Mouse (Mus musculus) embryonic facial prominence, embryonic 10.5 days (tissue): ENCODE measurements around the gene Tpt1. TPM values are rescaled to one million over a fixed set of nuclear protein-coding genes. Genes with fewer than 3 reads are reported as not detected.

Experiments
- DNase-seq: peaks from one replicate; pipeline ENCODE4 v3.0.0-alpha.2; 2017; ENCODE audit warnings: low spot score
- H3K27ac ChIP-seq: fragments of 300-500 bp; sonication (generic); replicated peaks from 2 replicates; pipeline ENCODE4 v1.5.1; 2016; ENCODE audit warnings: mild to moderate bottlenecking
- H3K27me3 ChIP-seq: fragments of 300-500 bp; sonication (generic); replicated peaks from 2 replicates; pipeline ENCODE4 v1.6.1; 2016; ENCODE audit warnings: low read depth, mild to moderate bottlenecking; ENCODE audit not compliant: poor library complexity, severe bottlenecking
- H3K36me3 ChIP-seq: fragments of 300-500 bp; sonication (generic); replicated peaks from 2 replicates; pipeline ENCODE4 v1.6.1; 2016; ENCODE audit warnings: mild to moderate bottlenecking, moderate library complexity
- H3K4me1 ChIP-seq: fragments of 300-500 bp; sonication (generic); 2 replicates; pipeline ENCODE4 v1.6.1; 2016
- H3K4me3 ChIP-seq: fragments of 300-500 bp; sonication (generic); 2 replicates; pipeline ENCODE4 v1.5.1; 2016; ENCODE audit warnings: mild to moderate bottlenecking, moderate library complexity
- H3K9me3 ChIP-seq: fragments of 300-500 bp; sonication (generic); 2 replicates; pipeline ENCODE4 v1.6.1; 2016; ENCODE audit warnings: mild to moderate bottlenecking
- WGBS: fragments of 180-500 bp; shearing (Covaris S2); methylation state at CpG from one replicate; pipeline ENCODE4 v1.1.7; 2016; 5-methylcytosine and 5-hydroxymethylcytosine counted together
- polyA plus RNA-seq: library from polyadenylated mRNA; unstranded; fragments of >200 nt; fragmentation: Nextera tagmentation; extraction: Ambion mirVana; gene quantifications from 2 replicates; pipeline ENCODE4 v1.2.1, GENCODE M21; 2016

Tpt1 gene
- polyA plus RNA-seq, 1 experiment from 2014 or later: 832 TPM

DNA sequence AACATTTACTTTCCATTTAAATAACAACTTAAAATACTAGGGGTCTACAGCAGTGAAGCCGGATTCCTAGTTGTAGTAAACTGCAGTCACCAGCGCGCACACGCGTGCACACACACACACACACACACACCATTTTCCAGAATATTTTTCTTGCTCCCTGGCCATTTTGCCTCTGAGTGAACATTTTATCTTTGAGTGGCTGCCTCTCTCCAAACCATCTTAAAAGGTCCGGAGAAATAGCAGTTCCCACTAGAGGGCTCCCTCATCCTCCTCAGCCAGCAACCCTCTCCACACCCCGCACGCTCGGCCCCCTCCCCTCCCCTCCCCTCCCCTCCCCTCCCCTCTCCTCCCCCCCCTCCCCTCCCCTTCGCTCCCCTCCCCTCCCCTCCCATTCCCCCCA lies 25.7 kb downstream of the Tpt1 start:
- Histone ChIP-seq H3K27ac (no peak overlapping the region), H3K9me3 (peaks cover 3% of the 10 kb centered on the region), H3K27me3 (no peaks in the 10 kb centered on the region; the same call in 1 of the 2 replicates), H3K4me3 (peak overlapping the region; percentile 47), H3K36me3 (no peaks in the 10 kb centered on the region), H3K4me1 (peaks cover 9% of the 10 kb centered on the region)
- WGBS: 22% methylated on average over 9 of the region's 10 CpGs
- peak; percentile 73 for DNase-seq

DNA sequence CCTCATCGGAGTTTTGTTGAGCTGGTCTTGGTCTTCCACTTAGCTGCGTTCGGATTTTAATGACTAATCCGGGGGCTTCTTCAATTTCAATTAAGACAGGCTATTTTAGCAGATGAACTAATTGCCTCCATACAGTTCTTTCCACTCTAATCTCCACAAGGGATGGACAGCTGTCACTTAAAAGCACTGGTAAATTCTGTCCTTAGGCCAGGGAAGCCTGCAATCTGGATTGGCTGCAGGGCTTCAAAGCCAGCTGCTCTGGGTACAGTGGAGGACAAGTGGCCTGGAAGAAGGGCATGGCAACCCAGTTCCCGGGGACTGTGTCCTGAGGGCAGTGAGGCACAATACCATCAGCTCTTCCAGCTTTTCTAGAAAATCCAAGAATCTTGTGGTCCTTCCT lies 26.2 kb downstream of the Tpt1 start:
- H3K4me3 ChIP-seq: peak overlapping the region; percentile 47
- peaks cover 11% of the 10 kb centered on the region for H3K4me1 ChIP-seq
- no peaks in the 10 kb centered on the region; the same call in 1 of the 2 replicates for H3K27me3 ChIP-seq
- peak; percentile 34 for DNase-seq
- no peaks in the 10 kb centered on the region for H3K36me3 ChIP-seq
- no peak overlapping the region for H3K27ac ChIP-seq
- 5% methylated on average over 4 of the region's 5 CpGs for WGBS
- H3K9me3 ChIP-seq: peaks cover 3% of the 10 kb centered on the region

DNA sequence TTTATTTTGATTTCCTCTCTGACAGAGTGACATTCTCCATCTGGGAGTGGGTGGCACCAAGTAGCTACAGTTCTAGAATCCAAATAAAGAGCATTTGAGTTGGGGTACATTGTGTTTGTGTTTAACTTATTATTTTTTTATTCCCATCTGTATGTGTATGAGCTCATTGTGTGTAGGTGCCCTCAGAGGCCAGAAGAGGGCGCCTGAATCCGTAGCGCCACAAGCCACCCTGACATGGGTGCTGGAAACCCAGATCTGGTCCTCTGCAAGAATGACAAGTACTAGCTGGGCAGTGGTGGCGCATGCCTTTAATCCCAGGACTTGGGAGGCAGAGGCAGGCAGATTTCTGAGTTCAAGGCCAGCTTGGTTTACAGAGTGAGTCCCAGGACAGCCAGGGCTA lies 26.9 kb downstream of the Tpt1 start:
- Histone ChIP-seq H3K36me3 (no peaks in the 10 kb centered on the region), H3K27ac (no peak overlapping the region), H3K4me1 (peaks cover 18% of the 10 kb centered on the region), H3K27me3 (no peaks in the 10 kb centered on the region; the same call in 1 of the 2 replicates), H3K9me3 (peaks cover 3% of the 10 kb centered on the region), H3K4me3 (no peak overlapping the region)
- WGBS: 87% methylated on average over 4 of the region's 4 CpGs
- DNase-seq: no peak

DNA sequence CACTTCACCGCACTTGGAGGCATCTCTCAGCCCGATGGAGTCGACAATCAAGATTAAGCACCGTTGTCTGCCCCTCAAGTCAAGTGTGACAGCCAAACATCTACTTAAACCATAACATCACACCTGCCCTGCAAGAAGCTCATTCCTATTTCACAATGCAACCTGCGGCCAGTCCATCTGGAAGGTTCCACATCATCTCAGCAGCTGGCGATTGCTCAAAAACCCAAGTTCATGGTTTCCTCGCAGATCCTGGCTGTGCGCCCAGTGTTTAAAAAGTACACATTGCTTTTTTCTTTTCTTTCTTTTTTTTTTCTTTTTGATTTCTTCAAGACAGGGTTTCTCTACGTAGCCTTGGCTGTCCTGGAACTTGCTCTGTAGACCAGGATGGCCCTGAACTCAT lies 28.7 kb downstream of the Tpt1 start:
- Histone ChIP-seq H3K4me1 (peaks cover 22% of the 10 kb centered on the region), H3K36me3 (no peaks in the 10 kb centered on the region), H3K27me3 (no peaks in the 10 kb centered on the region; the same call in 1 of the 2 replicates), H3K9me3 (peaks cover 3% of the 10 kb centered on the region), H3K4me3 (no peak overlapping the region), H3K27ac (no peak overlapping the region)
- 94% methylated on average over 9 of the region's 9 CpGs for WGBS
- DNase-seq: no peak

DNA sequence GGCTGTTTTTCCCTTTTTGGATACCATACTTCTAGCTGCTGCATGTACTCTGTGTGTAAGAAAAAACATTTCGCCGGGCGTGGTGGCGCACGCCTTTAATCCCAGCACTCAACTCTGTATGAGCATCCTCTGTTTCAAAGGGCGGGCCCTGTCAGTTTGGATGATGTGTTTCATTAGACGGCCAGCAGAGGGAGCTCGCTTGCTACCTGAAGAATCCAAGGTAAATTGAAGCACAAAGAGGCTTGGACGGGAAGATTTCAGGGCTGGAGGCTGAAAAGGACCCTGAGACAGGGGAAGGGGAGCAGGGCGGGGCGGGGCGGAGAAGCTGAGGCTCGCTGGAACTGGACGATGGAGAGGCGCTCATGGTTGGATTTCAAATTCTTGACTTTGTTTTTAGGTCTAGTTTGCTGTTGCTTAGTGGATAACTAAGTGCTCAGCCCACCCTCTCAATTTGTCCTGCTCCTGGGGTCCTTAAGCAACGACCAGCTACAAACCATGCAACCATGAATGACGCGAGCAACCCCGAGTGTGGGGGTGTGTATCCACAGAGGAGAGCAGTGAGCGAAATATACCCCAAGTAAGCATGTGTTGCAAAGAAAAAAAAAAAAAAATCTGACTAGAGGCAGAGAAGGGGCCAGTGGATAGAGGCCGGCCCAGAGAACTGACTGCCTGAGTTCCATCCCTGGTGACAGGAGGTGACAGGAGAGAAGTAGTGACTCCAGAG lies 31.6 kb downstream of the Tpt1 start:
- 14% methylated on average over 21 of the region's 21 CpGs for WGBS
- Histone ChIP-seq H3K36me3 (no peaks in the 10 kb centered on the region), H3K9me3 (peaks cover 3% of the 10 kb centered on the region), H3K4me3 (peak overlapping the region; percentile 28; the same call in 1 of the 2 replicates), H3K4me1 (peaks cover 21% of the 10 kb centered on the region), H3K27me3 (no peaks in the 10 kb centered on the region; the same call in 1 of the 2 replicates), H3K27ac (peak overlapping the region; percentile 74)
- peak; percentile 87 for DNase-seq

DNA sequence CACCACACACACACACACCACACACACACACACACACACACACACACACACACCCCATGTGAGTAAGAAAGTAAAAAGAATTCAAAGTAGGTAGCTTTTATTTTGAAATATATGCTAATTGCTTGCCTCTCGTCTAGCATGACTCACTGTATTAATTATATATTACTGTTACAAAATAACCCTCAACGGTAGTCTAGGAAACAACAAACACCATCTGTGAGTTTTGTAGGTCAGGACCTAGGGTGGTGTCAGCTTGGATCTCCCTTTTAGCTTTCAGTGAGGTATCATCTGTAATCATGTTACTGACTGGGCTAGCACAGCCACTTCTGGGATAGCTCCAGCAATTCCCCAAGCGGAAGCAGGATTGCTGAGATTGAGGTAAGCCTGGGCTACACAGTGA lies 32.4 kb downstream of the Tpt1 start:
- H3K36me3 ChIP-seq: no peaks in the 10 kb centered on the region
- no peak for DNase-seq
- no peaks in the 10 kb centered on the region for H3K9me3 ChIP-seq
- 78% methylated on average over 3 of the region's 3 CpGs for WGBS
- no peak overlapping the region for H3K27ac ChIP-seq
- no peak overlapping the region for H3K4me3 ChIP-seq
- H3K4me1 ChIP-seq: peaks cover 29% of the 10 kb centered on the region
- no peaks in the 10 kb centered on the region; the same call in 1 of the 2 replicates for H3K27me3 ChIP-seq

DNA sequence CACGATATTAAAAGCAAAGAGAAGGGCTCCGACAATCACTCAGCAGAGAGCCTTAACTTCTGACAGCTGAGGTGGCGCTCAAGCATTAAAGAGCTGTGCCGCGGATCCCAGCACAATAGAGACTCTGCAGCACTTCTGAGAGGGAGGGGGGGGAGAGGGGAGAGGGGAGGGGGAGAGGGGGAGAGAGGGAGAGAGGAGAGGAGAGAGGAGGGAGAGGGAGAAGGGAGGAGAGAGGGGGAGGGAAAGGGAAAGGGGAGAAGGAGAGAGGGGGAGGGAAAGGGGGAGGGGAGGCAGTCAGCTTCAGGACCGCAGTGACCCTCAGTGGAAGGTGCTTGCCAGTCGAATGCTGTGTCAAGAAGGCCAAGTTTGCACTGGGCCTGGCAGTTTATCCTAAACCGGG lies 34.1 kb downstream of the Tpt1 start:
- peak overlapping the region; percentile 44 for H3K27ac ChIP-seq
- no peaks in the 10 kb centered on the region for H3K36me3 ChIP-seq
- peak; percentile 52 for DNase-seq
- no peaks in the 10 kb centered on the region for H3K9me3 ChIP-seq
- 26% methylated on average over 8 of the region's 8 CpGs for WGBS
- no peak overlapping the region for H3K4me3 ChIP-seq
- H3K27me3 ChIP-seq: no peaks in the 10 kb centered on the region; the same call in 1 of the 2 replicates
- peaks cover 39% of the 10 kb centered on the region for H3K4me1 ChIP-seq

DNA sequence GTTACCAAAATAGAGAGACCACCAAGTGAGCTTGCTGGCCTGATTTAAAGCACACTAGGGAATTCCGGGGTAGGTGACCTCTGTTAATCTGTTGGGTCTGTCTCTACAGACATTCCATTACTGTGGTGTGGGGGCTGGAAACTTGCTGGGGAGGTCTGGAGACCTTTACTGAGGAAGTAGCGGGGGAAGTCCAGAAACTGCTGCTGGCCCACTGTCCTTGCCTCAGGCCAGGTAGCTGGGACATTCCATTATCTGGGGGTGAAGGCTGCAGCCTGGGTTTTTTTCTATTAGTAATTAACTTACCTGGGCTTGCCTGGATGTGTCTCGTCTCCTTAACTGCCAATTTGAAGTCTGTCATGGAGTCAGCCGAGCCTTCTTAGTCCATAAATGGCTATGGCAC lies 37.0 kb downstream of the Tpt1 start:
- H3K9me3 ChIP-seq: no peaks in the 10 kb centered on the region
- H3K27me3 ChIP-seq: no peaks in the 10 kb centered on the region
- peak; percentile 42 for DNase-seq
- no peak overlapping the region for H3K27ac ChIP-seq
- 28% methylated on average over 4 of the region's 4 CpGs for WGBS
- peaks cover 29% of the 10 kb centered on the region for H3K4me1 ChIP-seq
- H3K36me3 ChIP-seq: no peaks in the 10 kb centered on the region
- no peak overlapping the region for H3K4me3 ChIP-seq

DNA sequence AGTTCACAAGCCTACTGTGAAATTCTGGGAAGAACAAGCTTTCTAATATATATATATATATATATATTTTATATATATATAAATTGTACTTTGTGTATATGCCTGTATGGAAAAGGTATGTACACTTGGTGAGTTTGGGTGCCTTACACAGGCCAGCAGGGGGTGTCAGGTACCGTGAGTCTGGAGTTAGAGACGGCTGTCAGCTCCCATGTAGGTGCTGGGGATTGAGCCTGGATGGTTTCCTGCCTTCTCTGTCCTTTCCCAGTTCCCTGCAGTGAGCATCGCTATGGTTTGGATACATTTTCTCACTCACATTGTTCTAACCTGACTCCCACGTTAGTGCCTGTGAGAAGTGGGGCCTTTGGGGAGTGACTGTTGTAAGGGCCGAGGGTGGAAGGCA lies 38.4 kb downstream of the Tpt1 start:
- WGBS: 71% methylated on average over 5 of the region's 5 CpGs

DNA sequence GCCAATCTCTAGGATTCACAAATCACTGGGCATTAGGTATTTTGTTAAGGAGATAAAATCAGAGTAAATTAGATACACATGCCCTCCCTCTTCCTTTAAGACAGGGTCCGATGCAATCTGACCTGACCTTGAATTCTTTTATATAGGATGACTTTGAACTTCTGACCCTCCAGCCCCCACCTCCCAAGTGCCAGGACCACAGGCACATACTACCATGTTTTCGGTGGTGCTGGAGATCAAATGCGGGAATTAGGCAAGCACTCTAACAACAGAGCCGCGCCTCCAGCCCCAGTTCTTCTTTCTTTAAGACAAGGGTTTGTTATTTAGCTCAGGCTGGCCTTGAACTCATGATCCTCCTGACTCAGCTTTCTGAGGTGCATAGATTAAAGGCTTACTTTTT lies 39.0 kb downstream of the Tpt1 start:
- Histone ChIP-seq H3K36me3 (no peaks in the 10 kb centered on the region), H3K27me3 (no peaks in the 10 kb centered on the region), H3K4me1 (peaks cover 23% of the 10 kb centered on the region), H3K27ac (no peak overlapping the region), H3K4me3 (no peak overlapping the region), H3K9me3 (no peaks in the 10 kb centered on the region)
- 70% methylated on average over 5 of the region's 5 CpGs for whole genome bisulfite sequencing
- no peak for DNase-seq

More for the DNA sequence above, 38.4 kb downstream of the Tpt1 start:
- H3K9me3 ChIP-seq: no peaks in the 10 kb centered on the region
- no peaks in the 10 kb centered on the region for H3K36me3 ChIP-seq
- DNase-seq: no peak
- H3K4me3 ChIP-seq: no peak overlapping the region
- no peak overlapping the region for H3K27ac ChIP-seq
- peaks cover 28% of the 10 kb centered on the region for H3K4me1 ChIP-seq
- H3K27me3 ChIP-seq: no peaks in the 10 kb centered on the region

DNA sequence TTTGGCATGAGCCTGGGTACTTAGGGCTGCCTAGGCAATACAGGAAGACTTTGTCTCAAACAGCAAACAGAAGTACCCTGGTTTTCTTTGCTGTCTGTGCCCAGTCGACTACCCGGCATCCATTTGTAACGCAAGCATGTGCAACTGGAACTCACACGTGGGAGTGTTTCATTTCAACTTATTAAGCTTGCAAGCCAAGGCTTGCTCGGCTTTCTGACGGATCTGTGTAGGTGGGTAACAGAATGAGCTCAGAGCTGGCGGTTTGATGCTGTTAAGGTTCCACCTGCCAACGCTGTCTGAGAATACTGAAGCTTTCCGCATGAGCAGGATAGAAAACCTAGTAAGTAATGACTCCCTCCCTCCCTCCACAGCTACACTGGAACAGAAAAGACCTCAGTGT lies 47.2 kb downstream of the Tpt1 start:
- no peak overlapping the region for H3K27ac ChIP-seq
- H3K36me3 ChIP-seq: peaks cover 32% of the 10 kb centered on the region
- H3K4me1 ChIP-seq: no peaks in the 10 kb centered on the region
- DNase-seq: no peak
- WGBS: 88% methylated on average over 9 of the region's 9 CpGs
- no peak overlapping the region for H3K4me3 ChIP-seq
- H3K9me3 ChIP-seq: no peaks in the 10 kb centered on the region
- no peaks in the 10 kb centered on the region for H3K27me3 ChIP-seq
